Mouse (Mus musculus) bone marrow, adult 2 months (tissue): Measurements from ENCODE around the gene Fgfr2. TPM values are rescaled to one million over a fixed set of nuclear protein-coding genes. Genes with fewer than 3 reads are reported as not detected.

Source experiments
- H3K27ac ChIP-seq: fragments of 200-500 bp; 2 replicates; pipeline ENCODE4 v1.5.1; 2012; ENCODE audit warnings: low read depth, mild to moderate bottlenecking, control low read depth, inconsistent platforms, low read length; ENCODE audit not compliant: control insufficient read depth, poor library complexity, insufficient read depth
- H3K4me1 ChIP-seq: fragments of 200-500 bp; 2 replicates; pipeline ENCODE4 v1.6.1; 2011; ENCODE audit warnings: low read length; ENCODE audit not compliant: control insufficient read depth, insufficient read depth
- H3K4me3 ChIP-seq: fragments of 200-500 bp; replicated peaks from 2 replicates; pipeline ENCODE3; 2011; ENCODE audit warnings: mild to moderate bottlenecking, low read depth, low read length, control low read depth; ENCODE audit not compliant: control insufficient read depth
- CTCF ChIP-seq: fragments of 200-500 bp; IDR thresholded peaks from 2 replicates; pipeline ENCODE4 v1.5.1; 2011; ENCODE audit warnings: low read length, control low read depth; ENCODE audit not compliant: control insufficient read depth, insufficient read depth
- POLR2A ChIP-seq: fragments of 200-500 bp; IDR thresholded peaks from 2 replicates; pipeline ENCODE4 v1.6.1; 2011; ENCODE audit warnings: low read depth, mild to moderate bottlenecking, control low read depth, low read length, borderline replicate concordance; ENCODE audit not compliant: control insufficient read depth
- WGBS: fragments of 180-500 bp; shearing (Covaris S2); methylation state at CpG from one replicate; pipeline ENCODE4 v1.1.7; 2018; 5-methylcytosine and 5-hydroxymethylcytosine counted together
- polyA plus RNA-seq: library from polyadenylated mRNA; stranded (reverse); fragments of >200 nt; gene quantifications from 2 replicates; pipeline ENCODE4 v1.2.4, GENCODE M21; 2011; ENCODE audit warnings: low replicate concordance; ENCODE audit not compliant: missing spikeins, insufficient read depth, insufficient read length

Fgfr2 gene
- polyA plus RNA-seq, 1 experiment = 8.2 TPM

- no peak overlapping the region for H3K4me3 ChIP-seq
- H3K27ac ChIP-seq = no peak overlapping the region
- no peak for TF ChIP-seq POLR2A
- peaks cover 6% of the 10 kb centered on the region; the same call in 1 of the 2 replicates for H3K4me1 ChIP-seq
- WGBS = 82% methylated on average over 1 of the region's 1 CpGs
Measured at GRCm38 (mm10) chr7:132328648-132329047, 794.5 kb downstream of the Fgfr2 start.

GRCm38 (mm10) chr7:132325549-132326331 is 797.4 kb downstream of the Fgfr2 start:
- Histone ChIP-seq H3K4me3 (no peak overlapping the region), H3K27ac (no peak overlapping the region; the same call in 1 of the 2 replicates), H3K4me1 (peaks cover 4% of the 10 kb centered on the region; the same call in 1 of the 2 replicates)
- TF ChIP-seq POLR2A (no peak), CTCF (no peak)
- WGBS = 21% methylated on average over 5 of the region's 5 CpGs

- Histone ChIP-seq H3K4me3 (peak overlapping the region; percentile 67), H3K27ac (peak overlapping the region; percentile 82), H3K4me1 (peaks cover 5% of the 10 kb centered on the region; the same call in 1 of the 2 replicates)
- TF ChIP-seq CTCF = no peak
- TF ChIP-seq POLR2A = no peak
- WGBS = 8% methylated on average over 5 of the region's 5 CpGs
Measured at GRCm38 (mm10) chr7:132323430-132323829, 799.7 kb downstream of the Fgfr2 start.

GRCm38 (mm10) chr7:132321392-132321958 is 801.7 kb downstream of the Fgfr2 start:
- no peak for TF ChIP-seq CTCF
- no peak for TF ChIP-seq POLR2A
- peak overlapping the region; percentile 31 for H3K4me3 ChIP-seq
- 76% methylated on average over 2 of the region's 2 CpGs for WGBS
- H3K27ac ChIP-seq = no peak overlapping the region
- peaks cover 6% of the 10 kb centered on the region; the same call in 1 of the 2 replicates for H3K4me1 ChIP-seq

- TF ChIP-seq CTCF = no peak
- TF ChIP-seq POLR2A = peak; percentile 65; the same call in 1 of the 2 replicates
- H3K4me3 ChIP-seq = peak within 1 kb of the TSS; percentile 91
- peak within 1 kb of the TSS; percentile 98 for H3K27ac ChIP-seq
- under 1% methylated on average over 34 of the region's 34 CpGs for WGBS
- peaks cover 10% of the 10 kb centered on the region; the same call in 1 of the 2 replicates for H3K4me1 ChIP-seq
Measured at GRCm38 (mm10) chr7:132317036-132317541, 806.1 kb downstream of the Fgfr2 start, which contains the start of gene Chst15. Chst15 (minus strand) TSS chr7:132317228.

- WGBS = under 1% methylated on average over 79 of the region's 79 CpGs
- Histone ChIP-seq H3K4me3 (peak overlapping the region; percentile 91), H3K4me1 (peaks cover 10% of the 10 kb centered on the region; the same call in 1 of the 2 replicates), H3K27ac (peak overlapping the region; percentile 98)
- peak; percentile 22; the same call in 1 of the 2 replicates for TF ChIP-seq CTCF
- peak; percentile 51; the same call in 1 of the 2 replicates for TF ChIP-seq POLR2A
Measured at GRCm38 (mm10) chr7:132316101-132317035, 806.8 kb downstream of the Fgfr2 start.

GRCm38 (mm10) chr7:132315149-132316091 is 807.7 kb downstream of the Fgfr2 start:
- WGBS = 1% methylated on average over 51 of the region's 51 CpGs
- H3K27ac ChIP-seq = peak overlapping the region; percentile 98
- TF ChIP-seq CTCF (peak; percentile 65), POLR2A (peak; percentile 27; the same call in 1 of the 2 replicates)
- H3K4me1 ChIP-seq = peaks cover 10% of the 10 kb centered on the region; the same call in 1 of the 2 replicates
- peak overlapping the region; percentile 91 for H3K4me3 ChIP-seq
